Mouse (Mus musculus) lung, postnatal 14 days (tissue): Measurements from ENCODE around the gene Tagap1.
A peak's percentile ranks its signal among the peaks of the same experiment; 100 is the strongest.
"Not testable (repeated sequence)": the region's sequence is repeated elsewhere in the genome, so short reads cannot be mapped to it uniquely, and the experiment has no call there.

Experiments used
- DNase-seq: peaks from one replicate; pipeline ENCODE4 v3.0.0; 2021

Tagap1 gene

GRCm38 (mm10) chr17:6960776-6961175, at the start of gene Tagap1:
Gene Tagap1 (minus strand): TSS chr17:6961156.
- DNase-seq: peak; percentile 28

GRCm38 (mm10) chr17:7009901-7010300, 48.9 kb upstream of the Tagap1 start:
- DNase-seq: not testable (repeated sequence)

GRCm38 (mm10) chr17:7009440-7009839, 48.5 kb upstream of the Tagap1 start:
- not testable (repeated sequence) for DNase-seq

GRCm38 (mm10) chr17:7008885-7009284, 47.9 kb upstream of the Tagap1 start:
- DNase-seq: not testable (repeated sequence)

- not testable (repeated sequence) for DNase-seq
Observed at GRCm38 (mm10) chr17:7005646-7006045, 44.7 kb upstream of the Tagap1 start.

- DNase-seq: not testable (repeated sequence)
Observed at GRCm38 (mm10) chr17:7003392-7003791, 42.4 kb upstream of the Tagap1 start.

- DNase-seq: not testable (repeated sequence)
Observed at GRCm38 (mm10) chr17:7001790-7002585, 41.0 kb upstream of the Tagap1 start.

GRCm38 (mm10) chr17:6997778-6998490, 37.0 kb upstream of the Tagap1 start:
- not testable (repeated sequence) for DNase-seq

GRCm38 (mm10) chr17:6996826-6997225, 35.9 kb upstream of the Tagap1 start:
- not testable (repeated sequence) for DNase-seq

- DNase-seq: not testable (repeated sequence)
Observed at GRCm38 (mm10) chr17:6995504-6995903, 34.5 kb upstream of the Tagap1 start.

GRCm38 (mm10) chr17:6986118-6986517, 25.2 kb upstream of the Tagap1 start:
- not testable (repeated sequence) for DNase-seq

- DNase-seq: not testable (repeated sequence)
Observed at GRCm38 (mm10) chr17:6980144-6980543, 19.2 kb upstream of the Tagap1 start.

GRCm38 (mm10) chr17:6979380-6979779, 18.4 kb upstream of the Tagap1 start:
- not testable (repeated sequence) for DNase-seq

GRCm38 (mm10) chr17:6978287-6979248, 17.6 kb upstream of the Tagap1 start, which contains the start of gene Gm49721:
Gene Gm49721 (plus strand): TSS chr17:6978904.
- peak; percentile 66 for DNase-seq

GRCm38 (mm10) chr17:6974985-6975384, 14.0 kb upstream of the Tagap1 start:
- DNase-seq: not testable (repeated sequence)

- DNase-seq: not testable (repeated sequence)
Observed at GRCm38 (mm10) chr17:6972836-6973396, 12.0 kb upstream of the Tagap1 start.

GRCm38 (mm10) chr17:6971238-6971637, 10.3 kb upstream of the Tagap1 start:
- not testable (repeated sequence) for DNase-seq

- not testable (repeated sequence) for DNase-seq
Observed at GRCm38 (mm10) chr17:6970334-6970733, 9.4 kb upstream of the Tagap1 start, which contains the start of gene Rnaset2b. Gene Rnaset2b (plus strand): TSS chr17:6970634.

- not testable (repeated sequence) for DNase-seq
Observed at GRCm38 (mm10) chr17:6967673-6968072, 6.7 kb upstream of the Tagap1 start.

- not testable (repeated sequence) for DNase-seq
Observed at GRCm38 (mm10) chr17:6965364-6965763, 4.4 kb upstream of the Tagap1 start.

GRCm38 (mm10) chr17:6962936-6963335, 2.0 kb upstream of the Tagap1 start:
- not testable (repeated sequence) for DNase-seq

GRCm38 (mm10) chr17:6962339-6962738, 1.4 kb upstream of the Tagap1 start:
- DNase-seq: not testable (repeated sequence)
